Mouse (Mus musculus) heart, embryonic 13.5 days (tissue): ENCODE results near the gene Olfr165. TPM values are rescaled to one million over a fixed set of nuclear protein-coding genes. Genes with fewer than 3 reads are reported as not detected.
"Not testable (repeated sequence)": the region's sequence is repeated elsewhere in the genome, so short reads cannot be mapped to it uniquely, and the experiment has no call there.

ENCODE experiments used
- ATAC-seq: fragments of 200-750 bp; cut with Nextera tagmentation; 2 replicates; pipeline ENCODE4 v1.8.0; 2017; ENCODE audit warnings: moderate TSS enrichment; ENCODE audit not compliant: insufficient number of reproducible peaks, low FRiP score, low TSS enrichment; ENCODE audit errors: extremely low read depth
- H3K27ac ChIP-seq: fragments of 300-500 bp; sonication (generic); replicated peaks from 2 replicates; pipeline ENCODE4 v1.5.1; 2015; ENCODE audit warnings: moderate library complexity, mild to moderate bottlenecking, inconsistent platforms
- H3K27me3 ChIP-seq: fragments of 300-500 bp; sonication (generic); replicated peaks from 2 replicates; pipeline ENCODE4 v1.6.1; 2015; ENCODE audit warnings: mild to moderate bottlenecking, inconsistent platforms
- H3K36me3 ChIP-seq: fragments of 300-500 bp; sonication (generic); 2 replicates; pipeline ENCODE4 v1.6.1; 2015; ENCODE audit warnings: mild to moderate bottlenecking, inconsistent platforms
- H3K4me1 ChIP-seq: fragments of 300-500 bp; sonication (generic); 2 replicates; pipeline ENCODE4 v1.6.1; 2015; ENCODE audit warnings: inconsistent platforms
- H3K4me2 ChIP-seq: fragments of 300-500 bp; sonication (generic); 2 replicates; pipeline ENCODE4 v1.6.1; 2015; ENCODE audit warnings: inconsistent platforms, mild to moderate bottlenecking, moderate library complexity
- H3K4me3 ChIP-seq: fragments of 300-500 bp; sonication (generic); 2 replicates; pipeline ENCODE4 v1.5.1; 2015; ENCODE audit warnings: moderate library complexity, mild to moderate bottlenecking, inconsistent platforms
- H3K9ac ChIP-seq: fragments of 300-500 bp; sonication (generic); 2 replicates; pipeline ENCODE4 v1.6.1; 2015; ENCODE audit warnings: inconsistent platforms, mild to moderate bottlenecking, moderate library complexity
- H3K9me3 ChIP-seq: fragments of 300-500 bp; sonication (generic); 2 replicates; pipeline ENCODE4 v1.6.1; 2016; ENCODE audit warnings: inconsistent platforms
- WGBS: fragments of 180-500 bp; shearing (Covaris S2); methylation state at CpG from one replicate; pipeline ENCODE4 v1.1.7; 2015; ENCODE audit warnings: mixed read lengths; 5-methylcytosine and 5-hydroxymethylcytosine counted together
- polyA plus RNA-seq: library from polyadenylated mRNA; unstranded; fragments of >200 nt; fragmentation: Nextera tagmentation; extraction: Ambion mirVana; gene quantifications from 2 replicates; pipeline ENCODE4 v1.2.1, GENCODE M21; 2015

Gene Olfr165
- polyA plus RNA-seq = not detected in 2 replicates

DNA sequence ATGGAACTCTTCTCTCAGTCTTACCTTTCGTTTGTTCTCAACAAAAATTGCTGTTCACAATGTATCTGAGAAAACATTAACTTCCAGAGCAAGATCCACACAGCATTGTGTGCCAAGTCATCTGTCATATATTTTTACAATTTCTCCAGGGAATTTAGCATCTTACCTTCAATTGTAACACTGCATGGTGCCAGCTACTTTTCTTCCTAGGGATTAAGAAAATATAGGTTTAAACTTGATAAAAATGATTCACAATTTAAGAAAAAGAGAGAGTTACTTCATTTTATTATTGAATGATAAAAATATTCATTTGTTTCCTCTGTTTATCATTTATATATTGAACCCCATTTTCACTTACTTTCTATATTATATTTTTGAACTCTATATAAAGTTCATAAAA lies at the start of gene Olfr165:
Olfr165 (minus strand) TSS at position 101 of the 400 bp plus-strand sequence.
- Histone ChIP-seq H3K4me2 (no peak within 1 kb of the TSS), H3K27ac (no peak within 1 kb of the TSS), H3K9me3 (no peaks in the 10 kb centered on the region), H3K36me3 (no peaks in the 10 kb centered on the region), H3K4me3 (no peak within 1 kb of the TSS), H3K4me1 (no peaks in the 10 kb centered on the region), H3K9ac (no peak within 1 kb of the TSS), H3K27me3 (no peaks in the 10 kb centered on the region)
- 45% methylated on average over 1 of the region's 1 CpGs for WGBS
- no peak for ATAC-seq

DNA sequence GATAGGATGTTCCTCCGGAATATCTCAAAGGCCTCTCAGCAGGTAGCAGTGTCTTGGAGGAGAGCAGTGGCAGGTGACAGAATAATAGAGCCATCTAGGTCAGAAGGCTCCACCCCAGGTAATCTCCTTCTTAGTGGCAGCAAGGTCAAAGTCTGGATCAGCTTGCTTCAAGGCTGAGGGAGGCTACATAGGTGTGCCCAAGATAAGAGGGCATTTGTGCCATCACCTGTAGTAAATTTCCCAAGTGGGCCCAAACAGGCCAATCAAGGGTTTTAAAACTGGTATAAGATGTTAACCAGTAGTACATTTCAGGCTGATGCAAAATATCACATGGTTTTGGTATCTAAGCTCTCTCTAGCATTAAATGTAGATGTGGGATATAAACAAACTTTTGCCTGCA lies 41.4 kb upstream of the Olfr165 start:
- no peak overlapping the region for H3K27ac ChIP-seq
- H3K9me3 ChIP-seq = peaks cover 8% of the 10 kb centered on the region; the same call in 1 of the 2 replicates
- no peaks in the 10 kb centered on the region for H3K27me3 ChIP-seq
- no peak overlapping the region for H3K9ac ChIP-seq
- no peaks in the 10 kb centered on the region for H3K4me1 ChIP-seq
- H3K4me3 ChIP-seq = no peak overlapping the region
- H3K36me3 ChIP-seq = no peaks in the 10 kb centered on the region
- ATAC-seq = no peak
- H3K4me2 ChIP-seq = no peak overlapping the region
- 93% methylated on average over 1 of the region's 1 CpGs for WGBS

DNA sequence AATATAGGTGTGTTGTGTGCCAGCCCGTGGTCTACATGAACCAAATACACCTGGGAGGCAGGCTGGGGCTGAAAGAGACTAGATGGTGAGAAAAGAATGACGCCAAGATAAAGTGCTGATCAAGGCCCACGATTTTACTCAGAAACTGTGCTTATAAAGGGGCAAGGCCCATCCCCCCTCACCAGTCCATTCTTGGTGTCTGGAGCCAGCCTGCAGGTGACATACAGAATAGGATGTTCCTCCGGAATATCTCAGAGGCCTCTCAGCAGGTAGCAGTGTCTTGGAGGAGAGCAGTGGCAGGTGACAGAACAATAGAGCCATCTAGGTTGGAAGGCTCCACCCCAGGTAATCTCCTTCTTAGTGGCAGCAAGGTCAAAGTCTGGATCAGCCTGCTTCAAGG lies 35.8 kb upstream of the Olfr165 start:
- H3K9me3 ChIP-seq = peaks cover 11% of the 10 kb centered on the region; the same call in 1 of the 2 replicates
- not testable (repeated sequence) for H3K36me3 ChIP-seq, H3K4me1 ChIP-seq, H3K4me2 ChIP-seq, H3K27me3 ChIP-seq, H3K4me3 ChIP-seq, ATAC-seq, H3K27ac ChIP-seq, H3K9ac ChIP-seq
- 70% methylated on average over 4 of the region's 4 CpGs for WGBS

DNA sequence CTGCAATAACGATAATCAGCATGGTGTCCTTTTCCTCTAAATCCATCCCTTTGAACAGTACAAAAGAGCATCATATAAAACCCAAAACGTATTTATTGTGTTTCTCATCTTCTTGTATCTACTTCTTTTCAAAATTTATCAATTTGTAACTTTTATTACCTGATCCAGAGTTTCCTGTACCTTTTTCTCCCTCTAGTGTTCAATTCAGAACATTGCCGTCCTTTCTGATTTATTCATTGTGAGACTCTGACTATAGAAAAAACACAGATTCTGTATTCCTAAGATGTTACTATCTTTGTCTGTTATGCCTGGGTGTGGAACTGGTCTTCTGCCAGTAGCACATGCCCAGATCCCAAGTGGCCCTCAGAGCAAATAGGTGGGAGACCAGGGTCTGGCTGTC lies 35.0 kb downstream of the Olfr165 start:
- WGBS = 52% methylated on average over 3 of the region's 3 CpGs
- no peak for ATAC-seq

More for the DNA sequence above, 35.0 kb downstream of the Olfr165 start:
- Histone ChIP-seq H3K36me3 (no peaks in the 10 kb centered on the region), H3K4me2 (no peak overlapping the region), H3K27ac (no peak overlapping the region), H3K9me3 (peaks cover 5% of the 10 kb centered on the region; the same call in 1 of the 2 replicates), H3K4me1 (no peaks in the 10 kb centered on the region), H3K4me3 (no peak overlapping the region), H3K9ac (no peak overlapping the region), H3K27me3 (no peaks in the 10 kb centered on the region)

Other genes starting within 250 kb of the Olfr165 start
- gene Olfr164, start 109.1 kb downstream of the Olfr165 start, polyA plus RNA-seq = not detected in 2 replicates
- not detected in 2 replicates for gene Olfr166, start 60.6 kb upstream of the Olfr165 start, polyA plus RNA-seq
- not detected in 2 replicates for gene Olfr167, start 99.1 kb upstream of the Olfr165 start, polyA plus RNA-seq
- not detected in 2 replicates for gene Olfr168, start 112.4 kb upstream of the Olfr165 start, polyA plus RNA-seq
- gene Olfr169, start 148.7 kb upstream of the Olfr165 start, polyA plus RNA-seq = not detected in 2 replicates
- gene Olfr170, start 188.7 kb upstream of the Olfr165 start, polyA plus RNA-seq = not detected in 2 replicates
- gene Olfr171, start 206.8 kb upstream of the Olfr165 start, polyA plus RNA-seq = not detected in 2 replicates